Mouse (Mus musculus) megakaryocyte progenitor cell, adult 5-6 weeks (primary cell): ENCODE results near the gene Inpp5a. TPM values are rescaled to one million over a fixed set of nuclear protein-coding genes. Genes with fewer than 3 reads are reported as not detected.
"Not testable (repeated sequence)": the region's sequence is repeated elsewhere in the genome, so short reads cannot be mapped to it uniquely, and the experiment has no call there.

Experiments used
- ATAC-seq: replicated peaks from 2 replicates; pipeline ENCODE4 v1.8.0; 2016; ENCODE audit warnings: mild to moderate bottlenecking, moderate TSS enrichment, inconsistent platforms; ENCODE audit not compliant: poor library complexity
- total RNA-seq, 2 experiments: library from RNA; stranded (forward) in 1 of 2; stranded (reverse) in 1 of 2; fragments of 157-497, 149-512 nt in 1 of 2; fragments of 200-1000 nt in 1 of 2; gene quantifications; 2 replicates each; pipeline versions ENCODE4 v1.2.3 to v1.2.4; 2015 to 2017

Inpp5a gene
- total RNA-seq, 2 experiments from 2014 or later, result 9.9 to 11.2 TPM

DNA sequence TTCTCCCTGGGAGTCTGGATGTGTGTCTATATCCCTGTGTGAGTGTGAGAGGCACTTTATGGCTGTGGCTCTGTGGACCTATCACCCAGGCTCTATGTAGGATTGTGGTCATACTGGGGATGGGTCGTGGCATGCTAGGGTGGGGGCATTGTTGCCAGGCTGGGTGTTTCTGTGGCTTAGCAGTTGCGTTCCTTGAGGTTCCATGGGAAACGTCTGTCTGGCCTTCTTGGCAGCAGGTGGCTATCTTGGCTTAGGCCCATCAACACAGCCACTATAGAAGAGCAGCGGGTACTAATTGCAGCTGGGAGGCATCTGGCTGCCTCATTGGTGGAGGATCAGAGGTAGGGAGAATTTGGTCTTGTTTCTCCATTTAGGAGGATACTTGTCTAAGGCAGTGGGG is 10.7 kb downstream of the Inpp5a start:
- no peak for ATAC-seq

DNA sequence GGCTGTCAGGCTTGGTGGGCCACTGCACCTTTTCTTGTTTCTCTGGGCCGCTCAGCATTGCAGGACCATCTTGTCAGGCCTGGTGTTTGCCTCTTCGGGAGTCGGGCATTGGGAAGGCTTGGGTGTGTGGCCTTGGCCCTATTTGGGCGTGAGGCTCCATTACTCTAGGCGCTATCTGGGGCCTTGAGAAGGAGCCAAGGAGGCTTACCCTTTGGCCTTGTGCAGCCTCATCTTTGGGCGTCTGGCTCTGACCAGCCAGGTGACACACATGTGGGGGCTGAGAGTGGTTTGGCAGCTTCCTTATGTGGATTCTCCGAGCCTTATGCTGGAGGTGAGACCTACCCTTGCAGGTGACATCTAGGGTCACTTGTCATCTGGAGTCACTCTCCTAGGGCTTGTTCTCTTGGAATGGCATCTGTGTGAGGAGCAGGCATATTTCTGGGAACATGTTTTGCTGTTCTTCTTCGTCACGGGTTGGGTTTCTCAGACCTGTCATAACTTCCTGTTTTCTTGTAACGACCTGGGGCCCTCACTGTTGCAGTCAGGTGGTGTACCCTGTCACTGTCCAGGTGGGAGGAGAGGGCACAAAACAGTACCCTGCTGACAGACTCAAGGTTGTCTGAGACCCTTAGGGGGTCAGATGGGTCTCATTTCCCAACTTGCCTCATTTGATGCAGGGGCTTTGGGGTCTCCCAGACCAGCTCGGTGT is 11.2 kb downstream of the Inpp5a start:
- ATAC-seq, result peak; percentile 25

GRCm38 (mm10) chr7:139400926-139401325 is 12.0 kb downstream of the Inpp5a start:
- peak; percentile 56 for ATAC-seq

- ATAC-seq, result no peak
These were observed 12.9 kb downstream of the Inpp5a start for GRCm38 (mm10) chr7:139401791-139402190.

DNA sequence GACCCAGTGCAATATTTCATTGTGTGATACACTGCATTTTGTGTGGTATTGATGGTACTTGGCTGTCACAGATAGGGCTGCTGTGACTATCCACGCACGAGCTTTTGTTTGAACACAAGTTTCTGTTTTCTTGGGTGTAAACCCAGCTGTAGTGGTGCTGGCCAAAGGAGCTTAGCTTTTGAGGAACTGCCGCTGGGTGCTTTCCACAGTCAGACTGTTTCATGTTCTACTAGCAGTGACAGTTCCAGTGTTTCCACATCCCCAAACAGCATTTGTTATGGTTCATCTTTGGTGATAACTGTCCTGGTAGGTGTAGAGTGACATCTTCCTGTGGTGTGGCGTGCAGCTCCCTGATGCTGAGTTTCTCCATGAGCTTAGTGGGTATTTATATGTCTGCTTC is 13.8 kb downstream of the Inpp5a start:
- peak; percentile 59 for ATAC-seq

GRCm38 (mm10) chr7:139406581-139406980 is 17.7 kb downstream of the Inpp5a start:
- no peak for ATAC-seq

GRCm38 (mm10) chr7:139407966-139408365 is 19.1 kb downstream of the Inpp5a start:
- no peak for ATAC-seq

DNA sequence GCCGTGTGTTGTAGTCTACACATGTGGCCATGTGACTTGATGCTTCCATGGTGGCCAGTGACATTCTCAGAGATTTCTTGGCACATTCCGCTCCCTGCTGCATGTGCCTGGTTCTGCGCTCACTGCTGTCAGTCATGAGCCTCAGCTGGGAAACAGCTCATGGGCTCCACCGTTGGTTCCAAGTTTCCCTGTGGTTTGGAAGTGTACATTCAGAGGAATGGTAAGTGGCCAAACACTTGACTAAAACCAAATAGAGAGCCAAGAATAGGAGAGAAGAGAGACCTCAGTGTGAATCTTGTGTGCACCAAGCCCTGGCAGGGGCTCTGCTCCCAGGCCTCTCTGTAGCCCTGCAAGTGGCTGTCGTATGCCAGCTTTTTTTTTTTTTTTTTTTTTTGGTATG is 21.0 kb downstream of the Inpp5a start:
- ATAC-seq, result no peak

- peak; percentile 92 for ATAC-seq
These were observed 23.5 kb downstream of the Inpp5a start for GRCm38 (mm10) chr7:139412223-139412950.

DNA sequence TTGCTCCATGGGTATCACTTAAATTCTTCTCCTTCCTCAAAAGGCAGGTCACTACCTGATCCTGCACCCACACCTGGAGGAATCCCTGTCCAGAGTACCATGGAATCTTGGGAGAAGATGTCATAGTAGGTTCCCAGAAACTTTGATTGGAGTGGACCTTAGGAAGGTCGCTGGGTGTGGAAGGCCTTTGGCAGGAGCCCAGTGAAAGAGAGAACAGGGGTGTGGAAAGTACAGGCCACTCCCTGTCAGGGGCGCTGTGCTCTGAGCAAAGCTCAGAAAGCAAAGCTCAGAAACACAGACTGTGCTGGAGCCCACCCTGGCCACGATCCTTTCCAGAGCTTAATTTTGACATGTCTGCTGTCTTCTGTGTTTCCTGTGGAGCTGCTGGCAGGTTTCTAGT is 24.5 kb downstream of the Inpp5a start:
- no peak for ATAC-seq

DNA sequence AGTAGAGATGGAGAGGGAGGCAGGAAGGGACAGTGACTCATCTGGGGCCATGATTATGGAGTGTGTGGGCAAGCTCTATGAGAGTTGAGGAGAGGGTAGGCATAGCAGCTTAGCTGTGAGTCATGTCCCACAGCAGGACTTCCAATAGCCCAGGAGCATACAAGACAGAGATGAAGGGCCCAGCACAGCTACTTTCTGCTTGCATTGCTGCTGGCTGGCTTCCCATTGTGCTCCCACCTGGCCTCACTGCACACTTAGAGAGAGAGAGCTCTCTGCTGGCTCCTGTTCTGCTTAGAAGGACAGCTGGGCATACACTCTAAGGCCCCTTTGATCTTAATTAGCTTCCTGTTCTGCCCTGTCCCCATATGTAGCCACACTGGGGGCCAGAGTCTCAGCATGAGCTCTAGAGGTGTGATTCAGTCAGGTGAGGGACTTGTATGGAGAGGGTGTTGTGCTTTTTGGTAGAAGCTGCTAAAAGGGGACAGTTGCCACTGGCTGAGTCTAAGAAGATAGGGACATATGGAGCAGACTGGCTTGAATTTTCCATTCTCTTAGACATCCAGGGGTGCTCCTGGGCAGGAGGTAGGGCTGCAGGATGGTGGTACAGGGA is 26.8 kb downstream of the Inpp5a start:
- ATAC-seq, result no peak

DNA sequence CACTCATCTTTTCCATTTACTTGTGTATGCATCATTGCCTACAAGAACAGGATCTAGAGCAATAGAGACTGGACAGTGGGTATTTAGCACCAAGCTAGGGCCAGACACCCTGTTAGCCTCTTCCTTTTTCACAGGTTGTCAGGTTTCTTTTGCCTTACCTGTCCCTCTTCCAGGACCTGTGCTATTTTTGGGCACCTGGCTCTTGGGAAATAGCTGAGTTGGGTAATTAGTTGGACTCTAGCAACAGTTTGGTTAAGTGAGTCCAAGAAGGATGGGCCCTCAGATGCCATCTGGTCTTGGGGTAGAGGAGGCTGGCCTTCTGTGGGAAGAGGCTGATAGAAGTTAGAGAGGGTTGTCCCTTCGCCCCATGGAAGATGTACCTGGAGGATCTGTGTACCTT is 29.5 kb downstream of the Inpp5a start:
- ATAC-seq, result no peak

- no peak for ATAC-seq
These were observed 33.9 kb downstream of the Inpp5a start for GRCm38 (mm10) chr7:139422827-139423226.

- peak; percentile 59 for ATAC-seq
These were observed 45.4 kb downstream of the Inpp5a start for GRCm38 (mm10) chr7:139434095-139434830.

- ATAC-seq, result not testable (repeated sequence)
These were observed 46.0 kb downstream of the Inpp5a start for GRCm38 (mm10) chr7:139434931-139435330.

DNA sequence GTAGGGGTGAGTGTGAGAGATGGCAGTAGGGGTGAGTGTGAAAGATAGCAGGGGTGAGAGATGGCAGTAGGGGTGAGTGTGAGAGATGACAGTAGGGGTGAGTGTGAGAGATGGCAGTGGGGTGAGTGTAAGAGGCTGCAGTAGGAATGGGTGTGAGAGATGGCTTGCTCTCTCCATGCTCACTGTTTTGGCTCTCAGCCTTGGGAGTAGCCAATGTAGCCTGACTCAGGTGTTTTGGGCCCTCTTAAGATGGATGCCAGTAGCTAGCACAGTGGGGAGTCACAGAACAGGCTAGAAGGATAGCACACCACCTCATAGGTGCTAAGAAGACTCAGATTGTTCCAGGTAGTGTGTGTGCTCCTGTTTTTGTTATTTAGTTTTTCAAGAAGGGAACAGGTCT is 46.8 kb downstream of the Inpp5a start:
- ATAC-seq, result no peak

DNA sequence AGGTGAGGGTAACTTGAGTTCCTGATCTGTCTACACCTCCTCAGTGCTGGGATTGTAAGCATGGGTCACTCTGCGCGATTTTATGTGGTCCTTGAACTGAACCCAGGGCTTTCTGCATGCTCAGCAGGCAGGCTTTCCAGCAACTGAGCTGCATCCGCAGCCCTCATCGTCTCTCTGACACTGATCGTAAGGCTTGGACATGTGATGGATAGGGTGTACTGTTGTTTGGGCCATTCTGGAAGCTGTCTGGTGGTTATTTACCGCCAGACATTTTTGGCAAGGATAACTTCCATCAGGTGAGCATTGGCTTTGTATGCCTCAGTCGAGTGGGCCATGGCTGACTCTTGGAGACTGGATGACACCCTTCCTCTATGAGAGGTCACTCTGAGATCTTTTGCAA is 48.0 kb downstream of the Inpp5a start:
- no peak for ATAC-seq

- ATAC-seq, result no peak
These were observed 48.6 kb downstream of the Inpp5a start for GRCm38 (mm10) chr7:139437471-139437870.

GRCm38 (mm10) chr7:139437926-139438600 is 49.2 kb downstream of the Inpp5a start:
- no peak for ATAC-seq

- no peak for ATAC-seq
These were observed 49.7 kb downstream of the Inpp5a start for GRCm38 (mm10) chr7:139438601-139438945.

GRCm38 (mm10) chr7:139439031-139439430 is 50.1 kb downstream of the Inpp5a start:
- ATAC-seq, result no peak
